Mouse (Mus musculus) heart, postnatal 0 days (tissue): ENCODE data around the gene Rnf150. TPM values are rescaled to one million over a fixed set of nuclear protein-coding genes. Genes with fewer than 3 reads are reported as not detected.

Experiments
- ATAC-seq: fragments of 200-750 bp; cut with Nextera tagmentation; 2 replicates; pipeline ENCODE4 v1.8.0; 2017; ENCODE audit warnings: low read depth, moderate number of reproducible peaks, moderate library complexity; ENCODE audit not compliant: insufficient read depth
- DNase-seq: peaks from one replicate; pipeline ENCODE4 v3.0.0-alpha.2; 2016; ENCODE audit warnings: low spot score
- H3K27ac ChIP-seq: fragments of 300-500 bp; sonication (generic); 2 replicates; pipeline ENCODE4 v1.5.1; 2014; ENCODE audit warnings: low read depth, mild to moderate bottlenecking
- H3K27me3 ChIP-seq: fragments of 300-500 bp; sonication (generic); 2 replicates; pipeline ENCODE4 v1.6.1; 2014; ENCODE audit warnings: low read length, mixed read lengths; ENCODE audit not compliant: control insufficient read depth, insufficient read depth
- H3K36me3 ChIP-seq: fragments of 300-500 bp; sonication (generic); replicated peaks from 2 replicates; pipeline ENCODE4 v1.6.1; 2014; ENCODE audit warnings: low read length, mixed read lengths; ENCODE audit not compliant: control insufficient read depth, insufficient read depth
- H3K4me1 ChIP-seq: fragments of 300-500 bp; sonication (generic); 2 replicates; pipeline ENCODE4 v1.6.1; 2014; ENCODE audit warnings: antibody characterized with exemption; ENCODE audit not compliant: control insufficient read depth, insufficient read depth
- H3K4me2 ChIP-seq: fragments of 300-500 bp; sonication (generic); 2 replicates; pipeline ENCODE4 v1.6.1; 2014; ENCODE audit warnings: low read depth, mild to moderate bottlenecking, low read length, moderate library complexity
- H3K4me3 ChIP-seq: fragments of 300-500 bp; sonication (generic); 2 replicates; pipeline ENCODE4 v1.5.1; 2014; ENCODE audit warnings: low read depth, low read length
- H3K9ac ChIP-seq: fragments of 300-500 bp; sonication (generic); replicated peaks from 2 replicates; pipeline ENCODE4 v1.6.1; 2014; ENCODE audit warnings: low read depth, low read length, mixed read lengths
- H3K9me3 ChIP-seq: fragments of 300-500 bp; sonication (generic); replicated peaks from 2 replicates; pipeline ENCODE4 v1.6.1; 2016; ENCODE audit warnings: low read length; ENCODE audit not compliant: control insufficient read depth
- CTCF ChIP-seq: IDR thresholded peaks from 2 replicates; pipeline ENCODE4 v1.5.1; 2016; ENCODE audit warnings: antibody characterized with exemption, control low read depth, low read depth
- EP300 ChIP-seq: IDR thresholded peaks from 2 replicates; pipeline ENCODE4 v1.6.1; 2016; ENCODE audit warnings: antibody characterized with exemption, low read depth
- WGBS: fragments of 180-500 bp; shearing (Covaris S2); extraction: QIAGEN DNeasy Blood & Tissue Kit; methylation state at CpG from one replicate; pipeline ENCODE4 v1.1.7; 2014; 5-methylcytosine and 5-hydroxymethylcytosine counted together
- polyA plus RNA-seq: library from polyadenylated mRNA; unstranded; fragments of >200 nt; fragmentation: Nextera tagmentation; extraction: Ambion mirVana; gene quantifications from 2 replicates; pipeline ENCODE4 v1.2.1, GENCODE M21; 2015
- total RNA-seq: library from RNA; depleted of rRNA; stranded (reverse); fragments of >200 nt; gene quantifications from 2 replicates; pipeline ENCODE4 v1.2.3, GENCODE M21; 2014; ENCODE audit warnings: low replicate concordance

Gene Rnf150
- total and polyA plus RNA-seq, 2 experiments from 2014 or later: 0.75 to 3.5 TPM

DNA sequence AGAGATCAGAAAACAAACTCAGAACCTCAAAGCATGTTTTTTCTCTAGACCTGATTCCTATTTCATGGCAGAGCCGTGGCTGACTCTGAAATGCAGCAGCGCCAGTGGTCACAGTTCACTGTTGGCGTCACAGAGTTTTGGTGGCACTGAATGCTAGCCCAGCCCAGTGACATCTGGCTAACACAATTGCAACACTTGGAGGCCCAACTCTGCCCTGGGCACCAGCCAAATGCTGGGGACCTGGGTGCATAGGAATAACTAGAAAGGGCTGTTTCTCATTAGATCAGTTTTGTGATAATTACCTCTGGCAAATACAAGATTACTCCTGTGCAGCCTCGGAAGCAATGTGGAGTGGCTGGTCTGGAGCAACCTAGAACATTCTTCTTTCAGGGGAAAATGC lies 31.9 kb downstream of the Rnf150 start:
- Histone ChIP-seq H3K4me3 (no peak overlapping the region), H3K9ac (no peak overlapping the region), H3K9me3 (no peaks in the 10 kb centered on the region), H3K4me1 (peaks cover 6% of the 10 kb centered on the region), H3K36me3 (no peaks in the 10 kb centered on the region), H3K27me3 (no peaks in the 10 kb centered on the region), H3K4me2 (no peak overlapping the region), H3K27ac (no peak overlapping the region)
- no peak for TF ChIP-seq CTCF
- TF ChIP-seq EP300: no peak
- ATAC-seq (no peak), DNase-seq (no peak)
- 79% methylated on average over 4 of the region's 4 CpGs for WGBS

DNA sequence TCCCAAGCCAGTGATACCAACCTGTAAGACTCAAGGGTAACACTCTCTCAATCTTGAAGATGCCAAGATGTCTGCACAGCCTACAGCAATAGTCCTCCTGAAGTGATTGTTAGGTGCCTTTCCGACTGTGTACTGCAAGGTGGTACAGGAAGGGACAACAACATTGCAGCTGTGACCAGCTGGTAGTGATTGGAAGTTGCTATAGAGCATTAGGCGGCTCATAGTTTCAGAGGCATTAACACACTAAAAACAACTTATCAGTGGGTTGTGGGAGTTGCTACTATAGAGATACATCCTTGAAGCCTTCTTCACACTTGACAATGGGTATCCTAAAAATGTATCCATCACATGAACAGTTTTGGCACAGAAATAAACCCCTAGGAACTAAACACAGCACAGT lies 33.6 kb downstream of the Rnf150 start:
- no peak for ATAC-seq
- H3K9me3 ChIP-seq: no peaks in the 10 kb centered on the region
- H3K27ac ChIP-seq: no peak overlapping the region
- H3K4me2 ChIP-seq: no peak overlapping the region
- WGBS: 93% methylated on average over 2 of the region's 2 CpGs
- H3K4me1 ChIP-seq: peaks cover 6% of the 10 kb centered on the region
- no peaks in the 10 kb centered on the region for H3K27me3 ChIP-seq
- TF ChIP-seq CTCF: no peak
- no peak for TF ChIP-seq EP300
- DNase-seq: no peak
- H3K36me3 ChIP-seq: no peaks in the 10 kb centered on the region
- no peak overlapping the region for H3K9ac ChIP-seq
- no peak overlapping the region for H3K4me3 ChIP-seq

DNA sequence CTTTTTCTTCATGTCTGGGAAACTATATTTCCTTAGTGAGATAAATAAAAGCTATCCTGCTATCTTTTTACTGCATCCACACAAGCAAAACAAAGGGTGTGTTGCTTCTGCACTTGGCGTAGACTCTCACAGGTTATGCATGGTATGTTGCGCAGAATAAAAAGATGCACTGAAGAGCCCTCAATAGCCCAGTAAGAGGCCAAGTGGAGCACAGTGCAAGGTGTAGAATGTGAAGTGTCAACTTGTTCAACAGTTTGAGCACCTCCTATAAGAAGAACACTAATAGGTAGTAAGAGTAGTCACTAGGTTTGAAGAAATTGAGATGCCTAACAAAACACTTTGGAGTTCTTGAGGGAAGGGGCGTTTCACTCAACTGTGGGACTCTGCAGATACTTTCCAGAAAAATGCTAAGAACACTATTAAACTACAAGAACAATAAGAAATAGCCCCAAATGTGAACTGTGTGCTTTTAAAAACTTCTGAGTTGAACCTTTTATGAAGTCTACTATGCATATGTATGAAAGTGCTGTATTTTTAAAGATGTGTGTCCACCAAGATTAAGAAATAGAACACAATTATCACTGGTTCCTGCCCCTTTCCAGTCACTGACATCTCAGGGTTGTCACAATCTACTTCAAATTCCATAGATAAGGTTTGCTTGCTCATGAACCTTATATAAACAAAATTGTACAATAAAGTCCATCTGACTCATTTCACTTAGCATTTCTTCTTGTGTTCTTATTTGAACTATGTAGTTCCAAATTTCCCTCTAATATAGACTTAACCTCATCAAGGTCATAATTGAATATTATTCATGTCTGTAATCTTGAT lies 34.7 kb downstream of the Rnf150 start:
- H3K27ac ChIP-seq: no peak overlapping the region
- no peak for DNase-seq
- H3K27me3 ChIP-seq: no peaks in the 10 kb centered on the region
- TF ChIP-seq EP300: no peak
- no peak for TF ChIP-seq CTCF
- H3K36me3 ChIP-seq: no peaks in the 10 kb centered on the region
- no peak overlapping the region for H3K4me2 ChIP-seq
- no peak overlapping the region for H3K9ac ChIP-seq
- no peak for ATAC-seq
- WGBS: 82% methylated on average over 3 of the region's 3 CpGs
- peaks cover 6% of the 10 kb centered on the region for H3K4me1 ChIP-seq
- no peak overlapping the region for H3K4me3 ChIP-seq
- no peaks in the 10 kb centered on the region for H3K9me3 ChIP-seq

DNA sequence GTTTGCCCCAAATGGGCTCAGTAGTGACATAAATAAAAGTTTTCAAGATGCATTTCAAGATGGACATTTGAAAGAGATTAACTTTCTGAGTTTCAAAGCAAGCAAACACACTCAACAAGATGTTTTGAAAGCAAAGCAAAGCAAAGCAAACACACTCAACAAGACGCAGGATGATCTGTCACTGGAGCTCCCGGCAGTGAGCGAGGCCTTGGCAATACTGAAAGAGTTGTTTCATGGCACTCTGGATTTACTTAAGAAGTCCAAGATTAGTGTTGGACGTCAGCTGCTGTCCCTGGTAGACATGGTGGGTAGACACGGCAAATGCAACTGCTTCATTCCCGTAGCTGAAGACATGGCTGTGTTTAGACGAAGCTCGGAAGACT lies 35.3 kb downstream of the Rnf150 start:
- TF ChIP-seq EP300: no peak
- TF ChIP-seq CTCF: no peak
- peaks cover 7% of the 10 kb centered on the region for H3K4me1 ChIP-seq
- H3K27ac ChIP-seq: no peak overlapping the region
- DNase-seq (no peak), ATAC-seq (no peak)
- no peak overlapping the region for H3K4me2 ChIP-seq
- H3K36me3 ChIP-seq: no peaks in the 10 kb centered on the region
- no peak overlapping the region for H3K4me3 ChIP-seq
- no peaks in the 10 kb centered on the region for H3K9me3 ChIP-seq
- no peak overlapping the region for H3K9ac ChIP-seq
- 82% methylated on average over 8 of the region's 8 CpGs for WGBS
- no peaks in the 10 kb centered on the region for H3K27me3 ChIP-seq

DNA sequence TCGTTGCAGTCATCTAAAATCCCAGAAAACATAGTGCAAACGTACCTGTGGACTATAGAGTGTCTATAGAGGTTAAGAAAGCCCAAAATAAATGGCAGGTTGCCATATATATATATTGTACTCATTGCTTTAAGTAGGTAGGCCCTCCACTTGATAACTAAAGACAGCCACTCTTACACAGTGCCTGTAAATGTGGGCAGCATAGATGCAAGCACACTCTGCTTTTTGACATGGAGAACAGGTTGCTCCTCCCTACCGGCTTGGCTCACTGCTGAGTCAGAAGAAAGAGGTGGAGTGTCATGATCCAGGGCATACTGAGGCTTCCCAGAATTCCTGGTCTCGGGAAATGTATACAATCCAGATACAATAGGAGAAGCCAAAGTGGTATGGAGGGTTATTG lies 37.8 kb downstream of the Rnf150 start:
- DNase-seq: no peak
- Histone ChIP-seq H3K27ac (no peak overlapping the region), H3K27me3 (no peaks in the 10 kb centered on the region), H3K9ac (no peak overlapping the region), H3K9me3 (no peaks in the 10 kb centered on the region), H3K4me3 (no peak overlapping the region), H3K4me2 (no peak overlapping the region), H3K36me3 (no peaks in the 10 kb centered on the region), H3K4me1 (peaks cover 16% of the 10 kb centered on the region)
- 79% methylated on average over 4 of the region's 4 CpGs for WGBS
- no peak for ATAC-seq
- TF ChIP-seq EP300 (no peak), CTCF (no peak)
